Mouse (Mus musculus) forebrain, embryonic 13.5 days (tissue): ENCODE results near the gene Prkca. TPM values are rescaled to one million over a fixed set of nuclear protein-coding genes. Genes with fewer than 3 reads are reported as not detected.

Experiments used
- ATAC-seq: fragments of 200-750 bp; cut with Nextera tagmentation; 2 replicates; pipeline ENCODE4 v1.8.0; 2017
- H3K27ac ChIP-seq: fragments of 300-500 bp; sonication (generic); 2 replicates; pipeline ENCODE4 v1.5.1; 2015; ENCODE audit warnings: inconsistent platforms, mild to moderate bottlenecking, moderate library complexity
- H3K27me3 ChIP-seq: fragments of 300-500 bp; sonication (generic); 2 replicates; pipeline ENCODE4 v1.6.1; 2015; ENCODE audit warnings: mild to moderate bottlenecking, inconsistent platforms
- H3K36me3 ChIP-seq: fragments of 300-500 bp; sonication (generic); 2 replicates; pipeline ENCODE4 v1.6.1; 2015; ENCODE audit warnings: mild to moderate bottlenecking, inconsistent platforms; ENCODE audit not compliant: poor library complexity, severe bottlenecking
- H3K4me1 ChIP-seq: fragments of 300-500 bp; sonication (generic); 2 replicates; pipeline ENCODE4 v1.6.1; 2015; ENCODE audit warnings: inconsistent platforms
- H3K4me2 ChIP-seq: fragments of 300-500 bp; sonication (generic); 2 replicates; pipeline ENCODE4 v1.6.1; 2015; ENCODE audit warnings: inconsistent platforms, mild to moderate bottlenecking, moderate library complexity
- H3K4me3 ChIP-seq: fragments of 300-500 bp; sonication (generic); 2 replicates; pipeline ENCODE4 v1.5.1; 2015; ENCODE audit warnings: mild to moderate bottlenecking, inconsistent platforms
- H3K9ac ChIP-seq: fragments of 300-500 bp; sonication (generic); 2 replicates; pipeline ENCODE4 v1.6.1; 2015; ENCODE audit warnings: mild to moderate bottlenecking, inconsistent platforms
- H3K9me3 ChIP-seq: fragments of 300-500 bp; sonication (generic); replicated peaks from 2 replicates; pipeline ENCODE4 v1.6.1; 2016; ENCODE audit warnings: inconsistent platforms
- WGBS: fragments of 180-500 bp; shearing (Covaris S2); methylation state at CpG from one replicate; pipeline ENCODE4 v1.1.7; 2015; 5-methylcytosine and 5-hydroxymethylcytosine counted together
- microRNA-seq: library from miRNA; unstranded; fragments of <30 nt; microRNA quantifications from one replicate; pipeline ENCODE4, GENCODE M21; 2016
- polyA plus RNA-seq: library from polyadenylated mRNA; unstranded; fragments of >200 nt; fragmentation: Nextera tagmentation; extraction: Ambion mirVana; gene quantifications from 2 replicates; pipeline ENCODE4 v1.2.1, GENCODE M21; 2015

Gene Prkca
- polyA plus RNA-seq, 1 experiment from 2014 or later: 4.2 TPM

DNA sequence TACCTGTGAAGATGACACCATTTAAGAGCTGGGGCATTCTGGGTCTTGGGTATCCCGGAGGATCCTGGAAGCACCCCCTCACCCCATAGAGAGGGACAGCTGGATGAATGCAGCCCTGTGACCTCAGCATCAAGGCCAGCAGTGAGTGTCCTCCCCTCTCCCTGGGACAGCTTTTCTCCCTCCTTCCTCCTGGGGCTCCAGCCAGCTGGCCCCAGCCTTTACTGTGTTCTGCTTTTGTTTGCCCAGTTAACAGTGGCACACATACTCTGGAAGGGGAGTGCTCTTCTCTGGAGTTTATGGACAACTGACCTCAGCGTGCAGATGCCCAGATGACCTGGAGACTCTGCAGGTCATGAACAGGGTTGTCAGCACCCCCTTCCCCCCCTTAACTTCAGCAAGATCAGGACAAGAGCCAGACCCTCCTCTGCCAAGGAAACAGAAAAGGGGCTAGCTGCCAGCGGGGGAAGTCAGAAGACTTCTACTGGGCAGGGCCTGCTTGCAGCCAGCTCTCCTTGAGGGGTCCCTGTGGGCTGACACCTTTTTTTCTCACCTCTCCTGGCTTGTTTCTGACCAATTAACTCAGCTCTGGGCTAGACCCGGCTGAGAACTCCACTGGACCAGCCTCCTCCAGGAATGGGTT is 439.6 kb downstream of the Prkca start:
- H3K27me3 ChIP-seq: no peaks in the 10 kb centered on the region
- WGBS: 55% methylated on average over 4 of the region's 4 CpGs
- H3K36me3 ChIP-seq: no peaks in the 10 kb centered on the region
- no peak overlapping the region; the same call in 1 of the 2 replicates for H3K27ac ChIP-seq
- no peak for ATAC-seq
- H3K9ac ChIP-seq: no peak overlapping the region
- no peak overlapping the region for H3K4me2 ChIP-seq
- H3K9me3 ChIP-seq: no peaks in the 10 kb centered on the region
- no peak overlapping the region for H3K4me3 ChIP-seq
- 0 out of 2 replicates have a peak, but pooled peaks cover 14% of the 10 kb centered on the region for H3K4me1 ChIP-seq

DNA sequence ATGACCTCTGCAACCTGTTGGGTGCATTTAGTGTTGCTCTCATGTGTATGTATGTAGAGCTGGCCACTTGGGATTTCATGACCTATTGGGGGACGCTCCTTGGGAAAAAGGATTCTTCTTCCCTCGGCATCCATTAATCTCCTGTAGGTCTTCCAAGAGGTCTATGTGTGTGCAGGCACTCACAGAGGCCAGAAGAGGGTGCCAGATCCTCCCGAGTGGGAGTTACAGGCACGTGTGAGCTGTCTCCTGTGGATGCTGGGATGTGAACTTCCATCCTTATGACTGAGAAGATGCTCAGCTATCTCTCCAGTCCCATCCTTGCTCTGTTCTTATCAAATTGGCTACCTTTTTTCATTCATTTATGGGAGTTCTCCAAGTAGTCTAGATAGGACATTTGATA is 443.3 kb downstream of the Prkca start:
- no peaks in the 10 kb centered on the region for H3K27me3 ChIP-seq

DNA sequence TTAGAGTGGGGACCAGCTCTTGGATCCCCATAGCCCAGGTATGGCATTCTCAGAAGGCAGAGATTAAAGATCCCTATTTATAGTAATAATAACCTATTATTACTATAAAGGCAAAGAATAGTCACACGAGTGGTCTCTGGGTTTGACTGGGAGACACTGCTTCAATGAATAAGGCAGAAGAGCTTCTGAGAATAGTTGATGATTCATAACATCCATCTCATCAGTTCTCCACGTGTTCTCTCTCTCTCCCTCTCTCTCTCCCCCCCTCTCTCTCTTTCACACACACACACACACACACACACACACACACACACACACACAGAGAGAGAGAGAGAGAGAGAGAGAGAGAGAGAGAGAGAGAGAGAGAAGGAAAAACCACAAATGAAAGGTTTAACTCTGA is 445.0 kb downstream of the Prkca start:
- 60% methylated on average over 2 of the region's 2 CpGs for WGBS

More for the DNA sequence above, 443.3 kb downstream of the Prkca start:
- H3K27ac ChIP-seq: no peak overlapping the region
- H3K4me1 ChIP-seq: 0 out of 2 replicates have a peak, but pooled peaks cover 10% of the 10 kb centered on the region
- WGBS: 44% methylated on average over 4 of the region's 4 CpGs
- no peaks in the 10 kb centered on the region for H3K9me3 ChIP-seq
- no peak overlapping the region for H3K4me2 ChIP-seq
- no peak overlapping the region for H3K9ac ChIP-seq
- H3K4me3 ChIP-seq: no peak overlapping the region
- ATAC-seq: no peak
- no peaks in the 10 kb centered on the region for H3K36me3 ChIP-seq

DNA sequence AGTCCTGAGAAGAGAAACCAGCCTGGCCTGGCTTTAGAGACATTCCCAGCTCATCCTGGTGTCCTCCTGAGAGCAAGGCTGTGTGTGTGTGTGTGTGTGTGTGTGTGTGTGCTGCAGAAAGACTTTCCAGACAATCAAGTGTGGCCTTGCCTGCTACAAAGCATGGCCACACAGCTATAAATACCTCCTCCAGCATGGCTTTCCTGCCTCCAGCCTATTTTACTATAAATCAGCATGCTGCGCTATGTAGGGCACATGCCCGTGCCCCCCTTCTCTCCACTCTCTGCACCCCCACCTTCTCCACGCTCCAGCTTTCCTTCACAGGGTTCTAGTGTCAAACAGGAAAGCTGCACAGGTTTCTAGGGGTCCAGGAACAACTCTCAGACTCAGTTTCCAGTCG is 448.1 kb downstream of the Prkca start:
- Histone ChIP-seq H3K9ac (no peak overlapping the region), H3K4me3 (no peak overlapping the region), H3K27me3 (no peaks in the 10 kb centered on the region), H3K36me3 (no peaks in the 10 kb centered on the region), H3K9me3 (no peaks in the 10 kb centered on the region), H3K27ac (no peak overlapping the region), H3K4me2 (no peak overlapping the region), H3K4me1 (no peaks in the 10 kb centered on the region)
- WGBS: 85% methylated on average over 4 of the region's 4 CpGs
- no peak for ATAC-seq

More for the DNA sequence above, 445.0 kb downstream of the Prkca start:
- Histone ChIP-seq H3K27ac (no peak overlapping the region), H3K9me3 (no peaks in the 10 kb centered on the region), H3K9ac (no peak overlapping the region), H3K4me2 (no peak overlapping the region), H3K4me1 (0 out of 2 replicates have a peak, but pooled peaks cover under 1% of the 10 kb centered on the region), H3K36me3 (no peaks in the 10 kb centered on the region), H3K4me3 (no peak overlapping the region), H3K27me3 (no peaks in the 10 kb centered on the region)
- ATAC-seq: no peak

- Histone ChIP-seq H3K4me3 (no peak overlapping the region), H3K4me1 (no peaks in the 10 kb centered on the region), H3K9me3 (no peaks in the 10 kb centered on the region), H3K27me3 (no peaks in the 10 kb centered on the region), H3K36me3 (no peaks in the 10 kb centered on the region), H3K4me2 (no peak overlapping the region), H3K9ac (no peak overlapping the region), H3K27ac (no peak overlapping the region)
- ATAC-seq: no peak
- 81% methylated on average over 3 of the region's 3 CpGs for WGBS
Observed at GRCm38 (mm10) chr11:107891377-107891776, 452.4 kb downstream of the Prkca start.

DNA sequence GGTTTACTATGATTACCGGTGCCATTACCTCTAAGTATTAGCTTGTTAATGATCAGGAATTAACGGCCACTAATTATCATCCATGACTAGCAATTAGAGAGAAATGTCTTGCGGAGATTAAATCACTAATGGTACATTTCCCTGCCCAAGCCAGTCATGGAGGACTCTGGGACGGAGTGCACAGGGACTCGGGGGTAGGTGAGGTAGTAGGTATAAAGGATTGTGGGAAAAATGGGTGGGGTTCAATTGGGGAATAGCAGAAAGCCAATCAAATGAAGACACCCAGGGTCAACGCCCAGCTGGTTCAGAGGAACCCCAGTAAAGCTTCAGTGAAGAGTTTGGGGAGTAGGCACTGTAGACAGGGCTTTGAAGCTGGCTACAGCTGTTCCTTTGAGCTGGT is 456.4 kb downstream of the Prkca start:
- H3K4me3 ChIP-seq: no peak overlapping the region
- H3K36me3 ChIP-seq: no peaks in the 10 kb centered on the region
- no peak overlapping the region for H3K9ac ChIP-seq
- no peaks in the 10 kb centered on the region for H3K4me1 ChIP-seq
- 59% methylated on average over 6 of the region's 6 CpGs for WGBS
- H3K4me2 ChIP-seq: no peak overlapping the region
- no peaks in the 10 kb centered on the region for H3K9me3 ChIP-seq
- H3K27me3 ChIP-seq: no peaks in the 10 kb centered on the region
- H3K27ac ChIP-seq: no peak overlapping the region
- no peak for ATAC-seq

Small RNA genes within 50 kb of the gene (microRNA-seq; reads per million reads assigned to microRNA genes)
- not detected for gene Mir7223

Other genes with a start within 250 kb of the Prkca start
- gene Apoh, start 574 bp downstream of the Prkca start, polyA plus RNA-seq: 0.37 and 1.6 TPM in 2 replicates
- gene Cep112, start 81.3 kb upstream of the Prkca start, polyA plus RNA-seq: 19.6 and 19.7 TPM in 2 replicates